Mouse (Mus musculus) left cerebral cortex, postnatal 4 days (tissue): ENCODE results near the gene Ppp1r16b. TPM values are rescaled to one million over a fixed set of nuclear protein-coding genes. Genes with fewer than 3 reads are reported as not detected.

Experiments
- DNase-seq: peaks from one replicate; pipeline ENCODE4 v3.0.0-alpha.2; 2022
- intact Hi-C: fragments of 180-260 bp; cut with DNase I; formaldehyde crosslinking; loops from one replicate; pipeline ENCODE4 v1.15.1; 2025
- total RNA-seq, 2 experiments: library from RNA; stranded (reverse); gene quantifications; 2 replicates each; pipeline ENCODE4 v1.2.3; 2021

Ppp1r16b gene
- 10 to 100 TPM; 50.2 to 51.0 TPM for total RNA-seq

- intact Hi-C loops, result loop anchor here (5.0 kb wide), 1 partner anchor 82 kb away; no protein-coding TSS in a partner anchor
- no peak for DNase-seq
Observed at GRCm38 (mm10) chr2:158665098-158665497, at the start of gene Ppp1r16b. Gene Ppp1r16b (plus strand): TSS chr2:158665398.

- intact Hi-C loops, result no loop called here
- DNase-seq, result no peak
Observed at GRCm38 (mm10) chr2:158615702-158616101, 49.5 kb upstream of the Ppp1r16b start.

GRCm38 (mm10) chr2:158616296-158616695 lies 48.9 kb upstream of the Ppp1r16b start:
- peak; percentile 18 for DNase-seq
- intact Hi-C loops, result no loop called here

- no peak for DNase-seq
- intact Hi-C loops, result no loop called here
Observed at GRCm38 (mm10) chr2:158616790-158617189, 48.4 kb upstream of the Ppp1r16b start.

GRCm38 (mm10) chr2:158624718-158625222 lies 40.4 kb upstream of the Ppp1r16b start, which contains the start of gene Actr5:
Gene Actr5 (plus strand): TSS chr2:158624888.
- peak; percentile 96 for DNase-seq
- intact Hi-C loops, result loop anchor here (5.0 kb wide), 1 partner anchor 77 kb away; no protein-coding TSS in a partner anchor

GRCm38 (mm10) chr2:158625231-158625630 lies 40.0 kb upstream of the Ppp1r16b start:
- intact Hi-C loops, result loop anchor here (5.0 kb wide), 1 partner anchor 78 kb away; no protein-coding TSS in a partner anchor
- no peak for DNase-seq

- intact Hi-C loops, result loop anchor here (5.0 kb wide), 1 partner anchor 78 kb away; no protein-coding TSS in a partner anchor
- no peak for DNase-seq
Observed at GRCm38 (mm10) chr2:158625697-158626096, 39.5 kb upstream of the Ppp1r16b start.

GRCm38 (mm10) chr2:158628858-158629257 lies 36.3 kb upstream of the Ppp1r16b start:
- intact Hi-C loops, result loop anchor here (5.0 kb wide), 1 partner anchor 82 kb away; no protein-coding TSS in a partner anchor
- DNase-seq, result no peak

GRCm38 (mm10) chr2:158629414-158629813 lies 35.8 kb upstream of the Ppp1r16b start:
- DNase-seq, result no peak

GRCm38 (mm10) chr2:158631873-158632272 lies 33.3 kb upstream of the Ppp1r16b start:
- intact Hi-C loops, result no loop called here
- no peak for DNase-seq

More at GRCm38 (mm10) chr2:158629414-158629813, 35.8 kb upstream of the Ppp1r16b start:
- intact Hi-C loops, result loop anchor here (5.0 kb wide), 1 partner anchor 82 kb away; no protein-coding TSS in a partner anchor

GRCm38 (mm10) chr2:158641869-158642268 lies 23.3 kb upstream of the Ppp1r16b start:
- peak; percentile 72 for DNase-seq
- intact Hi-C loops, result loop anchor here (5.0 to 10.0 kb wide), 2 partner anchors 223 to 260 kb away; no protein-coding TSS in a partner anchor

GRCm38 (mm10) chr2:158642587-158642986 lies 22.6 kb upstream of the Ppp1r16b start:
- intact Hi-C loops, result loop anchor here (5.0 to 10.0 kb wide), 2 partner anchors 222 to 260 kb away; no protein-coding TSS in a partner anchor
- no peak for DNase-seq

- DNase-seq, result no peak
- intact Hi-C loops, result loop anchor here (5.0 to 10.0 kb wide), 2 partner anchors 221 to 261 kb away; no protein-coding TSS in a partner anchor
Observed at GRCm38 (mm10) chr2:158643791-158644190, 21.4 kb upstream of the Ppp1r16b start.

- intact Hi-C loops, result no loop called here
- DNase-seq, result no peak
Observed at GRCm38 (mm10) chr2:158651159-158651908, 13.9 kb upstream of the Ppp1r16b start.

GRCm38 (mm10) chr2:158652985-158653384 lies 12.2 kb upstream of the Ppp1r16b start:
- DNase-seq, result peak; percentile 75
- intact Hi-C loops, result no loop called here

- no peak for DNase-seq
- intact Hi-C loops, result no loop called here
Observed at GRCm38 (mm10) chr2:158654717-158655116, 10.5 kb upstream of the Ppp1r16b start.

GRCm38 (mm10) chr2:158655806-158656205 lies 9.4 kb upstream of the Ppp1r16b start:
- intact Hi-C loops, result no loop called here
- DNase-seq, result no peak

GRCm38 (mm10) chr2:158658822-158659221 lies 6.4 kb upstream of the Ppp1r16b start:
- intact Hi-C loops, result no loop called here
- DNase-seq, result no peak

- intact Hi-C loops, result no loop called here
- no peak for DNase-seq
Observed at GRCm38 (mm10) chr2:158659346-158659745, 5.9 kb upstream of the Ppp1r16b start.

- intact Hi-C loops, result loop anchor here (5.0 kb wide), 1 partner anchor 81 kb away; no protein-coding TSS in a partner anchor
- no peak for DNase-seq
Observed at GRCm38 (mm10) chr2:158666071-158666800, 1.0 kb downstream of the Ppp1r16b start.
